Mouse (Mus musculus) NIH3T3 (cell line): Measurements from ENCODE around the gene Tcf20.
"Not testable (repeated sequence)": the region's sequence is repeated elsewhere in the genome, so short reads cannot be mapped to it uniquely, and the experiment has no call there.

Experiments
- DNase-seq: peaks from one replicate; pipeline ENCODE4 v3.0.0-alpha.2; 2012; ENCODE audit warnings: low read depth

Gene Tcf20

DNA sequence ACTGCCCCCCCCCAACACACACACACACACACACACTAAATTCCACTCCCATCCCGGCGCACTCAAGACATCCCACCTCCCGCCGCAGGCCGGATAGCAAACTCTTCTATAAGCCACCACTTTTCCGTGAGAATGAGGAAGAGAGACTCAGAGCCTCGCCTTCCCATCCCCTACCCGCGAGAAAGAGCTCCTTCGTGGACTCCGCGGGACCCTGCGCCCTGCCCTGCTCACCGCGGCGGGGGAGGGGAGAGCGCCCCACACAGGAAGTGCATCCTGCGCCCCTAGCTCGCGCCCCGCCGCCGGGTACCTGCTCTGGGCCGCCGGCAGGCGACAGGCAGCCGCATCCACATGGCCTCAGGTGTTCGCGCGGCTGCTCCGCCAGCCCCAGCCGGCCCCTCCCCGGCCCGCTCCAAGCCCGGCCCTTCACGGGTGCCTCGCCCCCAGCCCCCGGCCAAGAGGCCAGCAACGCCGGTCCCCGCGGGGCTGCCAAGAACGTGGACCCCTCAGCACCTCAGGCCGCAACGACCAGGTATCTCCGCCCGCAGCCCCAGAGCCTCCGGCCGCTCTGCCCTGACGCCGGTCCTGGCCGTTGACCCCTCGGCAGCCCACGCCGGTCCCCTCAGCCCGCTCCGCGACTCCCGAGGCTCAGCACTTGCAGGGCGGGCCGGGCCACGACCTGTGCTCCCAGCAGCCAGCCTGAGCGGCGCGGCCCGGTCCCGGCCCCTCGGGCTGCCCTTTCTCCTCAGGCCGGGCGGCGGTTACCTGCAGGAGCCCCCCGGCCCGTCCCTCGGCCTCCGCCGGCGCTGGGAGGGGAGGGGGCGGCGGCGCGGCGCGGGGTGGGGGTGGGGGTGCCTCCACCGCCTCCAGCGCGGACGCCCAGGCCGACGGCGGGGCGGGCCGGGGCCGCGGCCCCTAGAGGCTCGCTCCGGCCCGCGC lies 88.7 kb downstream of the Tcf20 start:
- DNase-seq: peak; percentile 59

DNA sequence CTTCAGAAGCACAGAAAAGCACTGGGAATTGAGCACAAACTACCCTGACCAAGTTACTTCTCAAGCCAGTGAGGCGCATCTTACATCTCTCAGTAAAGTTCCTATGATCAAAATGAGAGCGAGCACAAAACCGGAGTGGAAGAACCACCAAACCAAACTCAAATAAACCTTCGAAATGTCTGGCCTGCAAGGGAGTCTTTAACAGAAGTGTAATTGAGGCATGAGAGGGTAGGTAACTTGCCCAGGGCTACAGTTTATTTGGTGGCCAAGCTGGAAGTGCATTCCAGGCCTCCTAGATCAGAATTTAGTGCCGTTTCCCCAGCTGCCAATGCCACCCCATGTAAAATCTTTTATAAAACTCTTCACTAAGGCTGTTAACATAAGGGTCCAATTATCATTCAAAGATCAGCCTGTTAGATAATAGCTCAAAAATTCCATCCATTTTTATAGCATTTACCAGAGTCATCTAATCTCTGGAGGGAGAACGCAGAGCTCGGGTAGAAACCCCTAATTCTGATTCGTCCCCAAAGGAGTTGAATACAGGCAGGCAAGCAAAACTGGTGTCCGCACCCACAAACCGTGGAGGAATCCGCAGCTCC lies 89.4 kb downstream of the Tcf20 start:
- DNase-seq: peak; percentile 44

DNA sequence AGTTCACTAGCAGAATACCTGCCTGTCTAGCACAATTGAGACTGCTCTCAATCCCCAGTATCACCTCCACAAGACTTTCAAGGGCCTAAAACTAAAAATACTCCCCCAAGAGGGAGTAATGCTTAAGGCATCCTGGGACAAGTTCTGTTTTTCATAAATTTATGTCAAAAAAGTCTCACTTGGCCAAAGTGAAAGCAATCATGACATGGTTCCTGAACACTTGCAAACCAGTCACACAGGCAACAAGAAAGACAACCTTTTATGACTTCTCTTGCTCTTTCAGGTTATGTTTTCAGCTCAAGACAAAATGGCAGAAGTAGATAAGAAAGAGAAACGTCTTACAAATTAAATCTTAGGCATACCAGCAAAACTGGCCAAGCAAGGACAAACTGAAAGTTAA lies 91.3 kb downstream of the Tcf20 start:
- DNase-seq: no peak

DNA sequence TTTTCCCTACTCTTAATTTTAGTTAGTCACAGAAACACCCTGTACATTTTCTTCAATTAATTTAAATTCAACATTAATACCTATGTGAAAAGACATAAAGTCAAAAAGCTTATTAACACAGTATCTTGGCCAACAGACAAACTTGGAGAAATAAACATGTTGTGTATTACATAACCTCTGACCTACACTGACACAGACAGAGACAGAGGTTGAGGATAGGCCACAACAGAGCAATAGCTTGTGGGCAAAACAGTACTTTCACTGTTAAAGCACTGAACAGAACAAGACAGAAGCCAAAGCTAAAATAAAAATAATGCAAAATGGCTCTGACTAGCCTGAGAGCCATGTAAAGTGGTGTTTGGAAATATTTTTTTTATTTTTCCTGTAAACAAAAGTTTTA lies 97.2 kb downstream of the Tcf20 start:
- DNase-seq: no peak

DNA sequence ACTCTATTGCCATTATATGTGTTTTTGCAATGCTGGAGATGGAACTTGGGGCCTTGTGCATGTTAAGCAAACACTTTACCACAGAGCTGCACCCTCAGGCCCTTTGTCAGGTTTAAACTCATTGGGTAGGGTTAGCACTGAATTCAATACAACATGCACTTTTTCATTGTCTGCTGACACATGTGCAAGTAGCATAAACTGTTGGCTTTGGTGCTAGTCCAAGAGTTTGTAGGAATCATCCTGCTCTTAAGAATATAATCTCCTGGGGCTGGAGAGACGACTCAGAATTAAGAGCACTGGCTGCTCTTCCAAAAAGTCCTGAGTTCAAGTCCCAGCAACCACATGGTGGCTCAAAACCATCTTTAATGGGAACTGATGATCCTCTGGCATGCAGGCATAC lies 98.2 kb downstream of the Tcf20 start:
- DNase-seq: peak; percentile 44

DNA sequence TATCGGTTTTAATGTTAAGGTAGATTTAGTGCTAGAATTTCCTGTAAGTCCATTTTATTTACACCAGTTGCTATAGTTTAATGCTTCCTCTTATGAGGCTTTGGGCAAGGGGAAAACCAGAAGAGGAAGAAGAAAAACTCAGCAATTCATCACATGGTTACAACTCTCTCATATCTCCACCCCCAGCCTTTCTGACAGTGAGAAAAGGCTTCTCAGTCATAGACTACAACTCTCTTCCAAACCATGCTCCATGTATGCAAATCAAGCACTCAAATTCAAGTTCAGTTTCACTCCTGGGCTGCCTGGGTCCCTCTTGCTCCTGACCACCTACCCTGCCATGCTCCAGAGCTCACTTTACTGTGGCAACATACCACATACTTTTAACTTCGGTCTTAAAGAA lies 99.2 kb downstream of the Tcf20 start:
- DNase-seq: no peak

DNA sequence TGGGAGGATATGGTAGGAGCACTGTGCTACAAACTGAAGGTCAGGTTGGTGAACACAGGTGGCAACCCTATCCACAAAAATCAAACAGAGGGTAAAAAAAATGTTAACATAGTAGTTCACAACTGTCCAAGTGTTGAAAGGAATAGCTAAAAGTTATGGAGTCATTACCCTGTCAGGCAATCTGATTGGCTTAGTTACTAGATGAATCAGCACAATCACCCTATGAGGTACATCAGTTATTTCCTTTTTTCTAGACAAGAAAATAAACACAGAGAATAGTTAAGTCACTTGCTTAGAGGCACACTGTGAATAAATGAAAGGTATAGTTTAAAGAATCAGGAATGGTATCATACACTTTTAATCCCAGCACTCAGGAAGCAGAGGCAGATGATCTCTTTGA lies 110.4 kb downstream of the Tcf20 start:
- no peak for DNase-seq

DNA sequence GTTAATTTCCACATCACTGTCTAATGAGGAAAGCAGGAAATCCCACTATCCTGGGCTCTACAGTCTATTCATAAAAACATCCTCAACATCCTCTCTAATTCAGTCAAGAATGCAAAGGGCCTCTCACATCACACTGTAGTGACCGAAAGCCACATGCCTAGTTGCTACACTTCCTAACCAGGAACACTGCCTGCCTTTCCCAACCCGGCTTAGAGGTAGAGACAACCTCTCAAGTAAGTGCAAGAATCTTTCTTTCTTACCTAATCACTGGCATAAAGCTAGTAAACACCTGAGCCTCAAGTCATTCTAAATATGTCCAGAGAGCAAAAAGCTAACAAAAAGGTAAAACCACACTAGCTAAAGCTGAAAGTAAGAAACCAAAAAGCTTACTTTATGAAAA lies 110.8 kb downstream of the Tcf20 start:
- DNase-seq: no peak

DNA sequence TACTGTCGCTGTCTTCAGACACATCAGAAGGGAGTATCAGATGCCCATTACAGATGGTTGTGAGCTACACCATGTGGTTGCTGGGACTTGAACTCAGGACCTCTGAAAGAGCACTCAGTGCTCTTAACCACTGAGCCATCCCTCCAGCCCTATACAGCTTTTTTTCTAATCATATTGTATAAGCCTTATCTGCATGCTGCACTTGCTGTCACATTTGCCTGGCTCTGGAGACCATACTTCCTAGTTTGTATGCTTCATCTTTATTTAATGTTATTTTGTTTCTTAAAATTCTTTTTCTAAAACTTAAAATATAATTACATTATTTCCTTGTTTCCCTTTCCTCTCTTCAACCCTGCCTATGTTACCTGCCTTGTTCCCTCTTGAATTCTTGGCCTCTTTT lies 115.6 kb downstream of the Tcf20 start:
- no peak for DNase-seq

DNA sequence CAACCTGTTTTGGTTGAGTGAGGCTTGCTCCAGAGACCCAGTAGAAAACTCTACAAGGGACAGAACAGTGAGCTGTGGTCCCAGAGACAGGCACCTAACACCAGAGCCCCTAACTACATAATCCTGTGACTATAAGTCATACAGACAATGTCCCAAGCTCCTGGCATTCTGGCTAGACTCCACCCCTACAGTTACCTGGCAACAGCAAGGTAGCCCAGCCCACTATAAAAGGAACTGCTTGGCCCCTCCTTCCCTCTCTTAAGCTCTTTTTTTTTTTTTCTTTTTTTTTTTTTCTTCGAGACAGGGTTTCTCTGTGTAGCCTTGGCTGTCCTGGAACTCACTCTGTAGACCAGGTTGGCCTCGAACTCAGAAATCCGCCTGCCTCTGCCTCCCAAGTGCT lies 121.4 kb downstream of the Tcf20 start:
- not testable (repeated sequence) for DNase-seq

DNA sequence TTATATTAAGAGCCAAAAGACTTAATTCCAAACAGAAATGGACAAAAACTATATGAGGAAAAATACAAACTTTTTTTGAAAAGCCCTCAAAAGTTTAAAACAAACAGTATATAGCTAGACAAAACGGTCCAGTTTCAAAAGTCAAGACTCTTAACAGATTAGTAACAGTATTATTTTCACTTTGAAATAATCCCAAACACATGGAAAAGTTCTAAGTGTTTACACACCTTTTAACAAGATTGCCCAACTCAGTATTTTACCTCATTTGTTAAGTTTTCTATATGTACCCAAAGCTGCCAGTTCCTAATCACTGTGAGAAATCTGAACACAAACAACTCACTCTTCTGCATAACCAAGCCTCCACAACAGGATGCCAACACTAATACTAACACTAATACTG lies 124.0 kb downstream of the Tcf20 start:
- DNase-seq: no peak

DNA sequence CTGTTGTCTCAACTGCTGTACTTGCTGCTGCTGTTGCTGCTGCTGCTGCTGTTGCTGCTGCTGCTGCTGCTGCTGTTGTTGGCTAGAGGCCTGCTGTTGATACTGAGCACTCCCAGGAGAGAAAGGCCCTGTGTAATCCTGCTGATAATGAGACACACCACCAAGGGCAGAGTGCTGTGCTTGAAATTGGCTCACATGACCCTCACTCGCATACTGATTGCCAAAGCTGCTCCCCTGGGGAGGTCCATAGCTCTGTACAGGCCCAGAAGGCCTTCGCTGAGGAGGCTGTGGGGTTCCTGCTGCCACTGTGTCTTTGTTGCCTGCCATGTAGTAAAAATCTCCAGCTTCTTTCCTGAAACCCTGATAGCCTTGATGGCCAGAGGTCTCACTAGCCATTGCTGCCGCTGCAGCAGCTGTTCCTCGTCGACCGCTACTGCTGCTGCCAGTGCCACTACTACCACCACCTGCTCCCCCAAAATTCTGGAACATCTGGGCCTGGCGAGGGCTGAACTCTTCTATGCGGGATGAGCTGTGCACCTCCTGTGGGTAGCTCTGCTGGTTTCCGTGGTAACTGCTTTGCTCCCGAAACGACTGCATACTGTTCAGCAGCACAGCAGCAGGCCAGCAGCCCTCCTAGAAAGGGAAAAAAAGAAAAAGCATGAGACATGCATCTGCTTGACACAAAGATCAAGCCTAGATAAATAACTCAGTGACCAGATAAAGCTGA lies 130.9 kb downstream of the Tcf20 start:
- DNase-seq: peak; percentile 55

DNA sequence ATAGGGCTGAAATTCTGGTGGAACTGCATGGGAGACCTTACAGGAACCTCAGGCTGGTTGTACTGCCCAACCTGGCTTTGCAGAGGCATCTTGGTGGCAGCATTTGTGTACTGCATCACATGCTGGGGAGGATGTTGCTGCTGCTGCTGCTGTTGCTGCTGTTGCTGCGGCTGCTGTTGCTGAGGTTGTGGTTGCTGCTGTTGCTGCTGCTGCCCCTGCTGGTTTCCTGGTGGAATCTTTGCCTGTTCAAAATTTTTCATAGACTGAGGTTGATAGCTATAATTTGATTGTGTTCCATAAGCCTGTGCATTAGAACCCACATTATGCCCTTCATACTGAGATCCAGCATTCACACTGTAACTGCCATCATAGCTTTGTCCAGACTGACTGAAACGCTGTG lies 131.6 kb downstream of the Tcf20 start:
- DNase-seq: no peak

DNA sequence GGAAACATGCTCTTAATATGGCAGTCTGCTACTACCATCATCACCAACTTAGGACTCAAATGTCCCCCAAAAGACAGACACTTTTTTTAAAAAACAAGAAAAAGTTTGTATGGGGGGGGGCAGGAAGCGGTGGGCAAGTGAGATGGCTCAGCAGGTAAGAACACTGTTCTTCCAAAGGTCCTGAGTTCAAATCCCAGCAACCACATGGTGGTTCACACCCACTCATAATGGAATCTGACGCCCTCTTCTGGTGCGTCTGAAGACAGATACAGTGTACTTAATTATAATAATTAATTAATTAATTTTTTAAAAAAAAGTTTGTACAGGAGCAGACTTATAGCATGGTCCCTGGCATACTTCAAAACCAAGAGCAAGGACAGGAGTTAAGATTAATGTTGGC lies 148.5 kb downstream of the Tcf20 start:
- no peak for DNase-seq

DNA sequence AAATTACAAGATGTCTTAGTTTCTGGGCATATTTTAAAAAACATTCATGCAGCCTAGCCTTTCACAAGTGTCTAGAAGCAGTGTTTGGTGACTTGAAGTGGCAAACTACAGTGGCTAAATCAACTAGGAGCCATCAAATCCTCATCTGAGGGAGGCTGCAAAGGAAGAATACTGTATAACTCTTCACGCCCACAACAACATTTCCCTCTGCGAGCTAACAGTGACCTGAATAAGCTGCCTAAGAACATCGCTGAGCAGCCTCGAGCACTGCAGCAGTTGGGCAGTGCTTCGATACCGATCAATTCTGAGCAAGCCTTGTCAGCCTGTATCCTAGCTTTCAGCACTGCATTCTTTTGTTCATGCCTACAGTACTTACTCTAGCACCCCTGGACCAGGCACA lies 157.8 kb downstream of the Tcf20 start:
- DNase-seq: no peak

DNA sequence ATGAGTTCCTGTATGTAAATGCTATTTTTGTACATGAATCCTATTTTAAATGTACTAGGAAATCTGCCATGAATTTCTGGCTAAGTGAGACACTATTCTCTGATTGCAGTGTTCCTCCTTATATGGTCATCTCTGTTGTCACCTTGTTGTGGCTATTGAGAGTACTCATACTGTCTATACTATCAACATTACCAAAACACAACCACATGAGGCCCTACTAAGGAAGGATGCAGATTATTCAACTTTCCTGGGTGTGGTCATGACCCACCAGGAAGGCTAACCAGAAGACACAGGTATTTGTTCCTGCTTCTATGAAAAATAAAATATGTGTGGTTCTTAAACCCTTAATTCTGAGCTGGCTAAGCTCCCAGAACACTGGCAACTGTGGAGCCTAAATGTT lies 161.8 kb downstream of the Tcf20 start:
- DNase-seq: no peak

DNA sequence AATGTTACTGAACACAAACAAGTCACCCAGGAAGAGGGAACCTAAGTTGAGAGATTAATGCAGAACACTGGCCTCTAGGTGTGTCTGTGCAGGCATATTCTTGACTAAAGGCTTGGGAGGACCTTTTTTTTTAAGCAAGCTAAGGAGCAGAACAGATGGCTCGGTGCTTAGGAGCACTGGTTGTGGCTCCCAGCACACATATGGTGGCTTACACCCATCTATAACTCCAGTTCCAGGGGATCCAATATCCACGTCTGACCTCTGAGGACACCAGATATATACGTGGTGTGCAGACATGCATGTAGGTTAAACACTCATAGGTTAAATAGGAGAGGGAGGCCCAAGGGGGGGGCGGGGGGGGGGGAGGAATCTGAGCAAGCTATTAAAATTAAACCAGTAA lies 165.3 kb downstream of the Tcf20 start:
- no peak for DNase-seq

DNA sequence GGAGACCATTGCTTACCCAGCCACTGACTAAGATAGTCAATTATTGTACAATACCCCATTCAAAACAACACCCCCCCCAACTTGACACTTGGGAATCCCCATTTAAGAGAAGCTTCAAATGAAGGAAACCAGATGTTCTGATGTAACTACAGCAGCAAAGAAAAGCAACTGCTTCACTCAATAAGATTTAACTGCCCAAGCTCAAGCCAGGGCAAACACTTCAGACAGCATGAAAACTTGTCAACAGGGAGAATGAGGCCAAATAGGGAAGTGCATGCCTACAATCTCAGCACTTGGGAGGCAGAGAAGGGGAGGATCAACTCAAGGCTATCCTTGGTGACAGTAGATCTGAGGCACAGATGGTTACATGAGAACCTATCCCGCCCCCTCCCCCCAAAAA lies 166.0 kb downstream of the Tcf20 start:
- DNase-seq: peak; percentile 7

DNA sequence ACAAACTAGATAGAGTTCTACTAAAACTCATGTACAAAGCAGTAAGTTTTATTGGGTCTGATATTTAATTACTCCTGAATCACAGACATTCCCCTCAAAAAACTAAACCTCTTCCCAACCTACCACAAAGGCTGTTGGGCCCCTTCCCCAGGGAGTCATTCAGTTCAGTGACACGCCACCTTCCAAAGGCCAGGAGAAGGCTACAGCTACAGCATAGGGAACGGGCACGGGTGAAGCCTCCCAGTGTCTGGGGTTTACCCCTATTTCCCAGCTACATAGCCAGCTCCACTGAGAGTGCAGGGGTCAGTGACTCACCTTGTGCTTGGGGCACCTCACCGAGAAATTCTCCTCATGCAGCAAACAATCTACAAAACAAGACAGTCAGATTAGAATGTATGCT lies 172.4 kb downstream of the Tcf20 start:
- no peak for DNase-seq

DNA sequence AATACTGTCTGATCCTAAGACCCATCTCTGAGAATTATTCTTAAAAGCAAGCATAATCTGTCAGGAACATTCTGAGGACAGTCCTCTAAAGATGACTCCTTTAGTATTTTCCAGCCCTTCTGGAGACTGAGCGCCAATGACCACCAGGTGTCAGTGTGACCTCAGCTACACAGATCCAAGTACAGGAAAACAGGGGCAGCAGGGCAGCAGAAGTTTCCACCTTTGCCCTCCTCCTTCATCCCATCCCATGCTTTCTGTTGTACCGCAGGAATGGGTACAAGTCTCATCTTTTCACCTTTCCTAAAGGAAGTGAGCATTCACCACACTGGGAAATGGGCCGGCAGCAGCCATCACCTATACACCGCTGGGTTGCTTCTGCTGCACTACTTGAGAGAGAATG lies 172.9 kb downstream of the Tcf20 start:
- peak; percentile 76 for DNase-seq

DNA sequence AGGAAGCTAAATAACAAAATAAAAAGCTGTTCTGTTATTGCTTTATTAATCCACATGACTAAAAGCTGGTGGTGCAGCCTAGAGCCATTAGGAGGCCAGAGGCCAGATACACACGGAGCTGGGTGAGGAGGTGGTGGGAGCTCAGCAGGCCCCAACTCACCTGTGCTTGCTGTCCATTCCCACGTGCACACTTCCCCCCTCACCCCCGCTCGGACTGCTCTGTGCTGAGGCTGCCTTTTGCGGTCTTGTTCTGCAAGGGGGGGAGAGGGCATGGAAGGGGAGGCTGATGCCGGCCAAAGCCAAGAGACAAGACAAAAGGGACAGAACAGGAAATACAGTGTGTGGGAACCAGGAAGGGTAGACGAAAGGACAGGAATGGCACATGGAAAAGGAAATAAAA lies 173.4 kb downstream of the Tcf20 start:
- DNase-seq: no peak

DNA sequence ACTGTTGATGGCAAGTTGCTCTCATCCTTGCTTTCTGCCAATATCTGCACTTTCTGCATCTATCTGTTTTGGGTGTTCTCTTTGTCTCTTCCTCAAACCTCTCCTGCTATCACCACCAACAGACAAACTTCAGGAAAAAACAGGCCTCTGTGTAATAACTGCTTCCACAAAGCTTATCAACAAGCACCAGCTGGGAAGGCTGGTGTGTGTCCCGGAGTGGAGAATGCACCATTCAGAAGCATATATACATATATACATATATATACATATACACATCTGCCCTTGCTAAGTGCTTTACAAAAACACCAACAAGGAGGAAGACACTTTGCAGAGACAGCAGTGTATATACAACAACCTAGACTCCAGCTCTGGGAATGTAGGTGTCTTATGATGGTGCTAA lies 177.1 kb downstream of the Tcf20 start:
- no peak for DNase-seq

DNA sequence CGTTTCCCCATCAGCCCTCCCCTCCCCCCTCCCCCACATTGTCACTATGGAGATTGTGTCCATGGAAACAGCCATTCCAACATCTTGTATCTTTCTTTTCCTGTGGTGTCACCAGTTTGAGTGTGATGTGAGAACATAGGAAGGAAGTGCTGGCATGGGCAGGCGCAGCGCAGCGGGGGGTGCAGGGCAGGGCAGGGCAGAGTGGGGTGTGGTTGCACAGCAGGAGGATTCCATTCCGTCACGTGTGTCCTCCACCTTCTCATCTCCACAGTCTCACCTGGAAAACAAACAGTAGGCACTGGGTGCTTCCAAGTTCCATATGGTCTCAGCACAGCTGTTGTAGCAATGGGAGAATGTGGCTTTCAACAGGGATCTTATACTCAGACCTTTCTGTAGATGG lies 178.2 kb downstream of the Tcf20 start:
- DNase-seq: no peak
